Mouse (Mus musculus) ES-E14 (cell line): ENCODE results near the gene Pdcd4.

Source experiments
- CHD2 ChIP-seq: IDR thresholded peaks from 2 replicates; pipeline ENCODE4 v1.6.1; 2014; ENCODE audit warnings: mild to moderate bottlenecking, low read depth, low read length, inconsistent platforms
- ZC3H11A ChIP-seq: IDR thresholded peaks from 2 replicates; pipeline ENCODE4 v1.6.1; 2012; ENCODE audit warnings: low read depth, mild to moderate bottlenecking, inconsistent platforms, low read length, borderline replicate concordance

DNA sequence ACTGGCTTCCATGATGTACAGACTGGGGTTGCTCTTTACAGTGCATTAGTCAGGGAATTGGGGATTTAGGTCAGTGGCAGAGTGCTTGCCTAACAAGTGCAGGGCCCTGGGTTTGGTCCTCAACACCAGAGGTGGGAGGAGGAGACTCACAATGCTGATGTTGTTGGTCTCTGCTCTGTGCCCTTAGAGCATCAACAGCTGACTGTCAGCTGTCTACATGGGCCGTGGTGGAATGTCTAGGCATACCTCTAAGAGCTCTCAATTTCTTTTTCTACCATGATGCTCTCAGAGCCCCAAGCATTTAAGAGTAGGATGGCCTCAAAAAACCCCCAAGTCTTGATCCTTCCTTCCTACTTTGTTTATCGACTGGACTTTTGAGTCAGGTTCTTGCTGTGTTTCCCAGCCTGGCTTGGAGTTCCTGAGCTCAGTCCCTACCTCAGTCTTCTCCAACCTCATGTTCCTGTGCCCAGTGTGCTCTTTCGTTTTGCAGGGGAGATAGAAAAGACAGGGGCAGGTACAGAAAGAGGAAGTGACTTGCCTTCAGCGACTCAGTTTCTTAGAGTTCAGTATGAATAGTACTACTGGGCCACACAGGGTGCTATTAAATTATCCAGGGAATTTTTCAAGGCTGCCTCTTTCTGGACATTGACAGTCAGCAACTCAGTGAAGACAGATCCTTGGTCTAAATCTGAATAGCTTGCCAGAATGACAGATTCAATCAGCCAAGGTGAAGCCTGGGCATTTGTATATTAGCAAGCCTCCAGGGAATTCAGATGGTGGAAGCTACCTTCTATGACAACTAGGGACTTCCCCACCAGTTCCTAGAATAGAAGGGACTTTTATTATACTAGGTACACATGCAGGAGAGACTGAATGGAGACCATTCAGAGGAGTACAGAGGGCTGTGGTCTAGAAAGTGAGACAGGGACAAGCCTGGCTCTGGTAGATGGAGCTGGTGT lies 22.3 kb upstream of the Pdcd4 start:
- TF ChIP-seq CHD2 = no peak
- TF ChIP-seq ZC3H11A = no peak
